Comparison of ENCODE assay signal across 11 mouse cellular contexts in the genomic region with DNA sequence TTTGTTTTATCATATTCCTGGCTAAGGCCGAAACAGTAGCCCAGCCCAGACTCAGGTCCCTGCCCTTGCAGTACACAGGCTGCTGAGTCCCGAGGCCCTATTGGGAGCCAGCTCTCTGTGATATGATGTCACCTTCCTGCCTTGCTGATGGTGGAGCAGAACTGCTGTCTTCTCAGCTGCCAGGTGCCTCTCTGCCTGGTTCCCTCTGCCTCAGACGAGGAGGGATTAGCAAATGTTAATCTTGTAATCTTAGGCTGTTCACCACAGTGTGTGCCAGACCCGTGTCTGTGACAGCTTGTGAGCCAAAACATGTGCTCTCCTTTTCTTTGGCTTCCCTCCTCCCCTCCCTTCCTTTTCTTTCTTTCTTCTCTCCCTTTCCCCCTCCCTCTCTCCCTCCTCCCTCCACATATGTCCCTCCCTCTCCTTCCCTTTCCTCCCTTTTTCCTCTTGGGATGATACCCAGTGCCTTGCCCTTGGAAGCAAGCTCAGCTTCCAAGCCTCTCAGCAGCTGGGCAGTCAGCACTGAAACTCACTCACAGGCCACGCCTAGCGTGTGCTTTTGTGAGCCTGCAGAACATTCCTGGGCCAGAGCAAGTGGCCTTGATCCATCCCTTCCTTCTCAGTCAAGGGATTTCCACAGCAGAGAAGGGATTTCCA.
DNase-seq lines count a peak whose midpoint lies in the region; ATAC-seq and TF ChIP-seq lines count a peak whose summit lies in the region.
"Had no signal": no experiment of that assay in that cellular context is flagged by ENCODE, and none has a peak within 500 bp of the region (broad histone marks: within the 10 kb centered on the region; RNA-seq: fewer than 3 reads in every experiment).

No protein-coding gene starts in this region.

- H3K27me3 ChIP-seq in embryonic facial prominence, embryonic 11.5 days (ENCODE audit: control insufficient read depth, insufficient read depth, low read length) = no peaks in the 10 kb centered on the region

- no peak overlapping the region for H3K9ac ChIP-seq in embryonic facial prominence, embryonic 11.5 days (replicated peaks; ENCODE audit: low read length)

- intact Hi-C loops in left cerebral cortex, postnatal 10 days (cut with DNase I) = no loop called here
- intact Hi-C loops in left cerebral cortex, postnatal 4 days (cut with DNase I) = no loop called here

- H3K9me3 ChIP-seq in embryonic facial prominence, embryonic 11.5 days (replicated peaks; ENCODE audit: control insufficient read depth, low read length) = no peaks in the 10 kb centered on the region

- no peaks in the 10 kb centered on the region for H3K4me1 ChIP-seq in embryonic facial prominence, embryonic 11.5 days (ENCODE audit: control insufficient read depth, insufficient read depth, low read length)
- peaks cover 18% of the 10 kb centered on the region for H3K4me1 ChIP-seq in olfactory bulb, adult 2 months (ENCODE audit: control insufficient read depth, insufficient read depth, low read length)

- no peak for TF ChIP-seq CTCF in olfactory bulb, adult 2 months (IDR thresholded peaks at IDR 0.05; ENCODE audit: insufficient read depth, low read depth, low read length)

- H3K36me3 ChIP-seq in embryonic facial prominence, embryonic 11.5 days (replicated peaks; ENCODE audit: control insufficient read depth, insufficient read depth, low read depth, low read length) = no peaks in the 10 kb centered on the region

- WGBS in embryonic facial prominence, embryonic 11.5 days = 28% methylated on average over 6 of the region's 6 CpGs
- WGBS in olfactory bulb, adult 2 months = 32% methylated on average over 6 of the region's 6 CpGs

- DNase-seq in frontal cortex, postnatal 25 days (ENCODE audit: low spot score in 2 of 2) = no peak
- DNase-seq in left cerebral cortex, postnatal 10 days (ENCODE audit: extremely low spot score in 1 of 2, low spot score in 2 of 2) = peak; percentile 17 to 24
- no peak for DNase-seq in left cerebral cortex, postnatal 4 days
- DNase-seq in embryonic facial prominence, embryonic 11.5 days (ENCODE audit: low spot score) = peak; percentile 6
- no peak for DNase-seq in spleen, postnatal 4 days (ENCODE audit: low spot score in 2 of 2)
- no peak for DNase-seq in thymus, postnatal 25 days
- DNase-seq: cerebellum, adult 9-10 months; kidney, adult 9 months had no signal

- ATAC-seq in frontal cortex, adult (ENCODE audit: low TSS enrichment) = peak; percentile 34
- no peak for ATAC-seq in embryonic facial prominence, embryonic 11.5 days (replicated peaks; ENCODE audit: insufficient number of reproducible peaks, low FRiP score, low TSS enrichment, low read depth)

- no peak overlapping the region for H3K27ac ChIP-seq in embryonic facial prominence, embryonic 11.5 days (replicated peaks; ENCODE audit: low read depth, low read length)
- H3K27ac ChIP-seq in olfactory bulb, adult 2 months (ENCODE audit: insufficient read depth, low read depth, low read length) = peak overlapping the region; percentile 16; the same call in 1 of the 2 replicates

- H3K4me3 ChIP-seq in embryonic facial prominence, embryonic 11.5 days (ENCODE audit: low read depth, low read length) = no peak overlapping the region
- H3K4me3 ChIP-seq in olfactory bulb, adult 2 months (ENCODE audit: insufficient read depth, low read depth, low read length) = no peak overlapping the region
- H3K4me3 ChIP-seq: myocyte had no signal

- TF ChIP-seq POLR2A in olfactory bulb, adult 2 months (IDR thresholded peaks at IDR 0.05; ENCODE audit: insufficient read depth, low read depth, low read length) = no peak

- no peak overlapping the region for H3K4me2 ChIP-seq in embryonic facial prominence, embryonic 11.5 days (ENCODE audit: low read depth, low read length)

Comparison
In these comparisons a context has a peak if more than half of its experiments do, and no peak if none do; other contexts are left out.
1. DNase-seq: peak in left cerebral cortex, postnatal 10 days (2 of 2) and embryonic facial prominence, embryonic 11.5 days (single experiment); none in frontal cortex, postnatal 25 days (0 of 2), left cerebral cortex, postnatal 4 days (single experiment), spleen, postnatal 4 days (0 of 2) and thymus, postnatal 25 days (single experiment).